Mouse (Mus musculus): ENCODE results near the gene Sulf2. TPM values are rescaled to one million over a fixed set of nuclear protein-coding genes. Genes with fewer than 3 reads are reported as not detected.

The Sulf2 gene
- total RNA-seq, 1 experiment from 2014 or later, result 3.0 TPM

DNA sequence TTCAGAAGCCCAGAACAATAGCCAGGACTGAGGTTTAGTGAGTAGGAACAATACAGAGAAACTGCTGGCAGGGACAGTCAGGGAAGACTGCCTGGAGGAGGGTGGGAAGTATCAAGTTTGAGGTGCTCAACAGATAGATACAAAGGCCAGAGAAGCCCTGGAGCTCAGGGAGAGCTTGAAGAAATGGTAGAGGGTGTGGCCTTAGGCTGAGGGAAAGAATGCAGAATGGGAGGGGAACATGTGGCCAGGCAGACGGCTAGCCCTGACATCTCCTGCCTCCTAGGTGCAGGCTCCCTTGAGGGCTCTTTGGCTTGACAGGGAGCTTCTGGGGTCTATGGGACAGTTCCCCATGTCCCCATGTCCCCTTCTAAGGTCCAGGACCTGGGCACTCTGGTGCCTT is 17.2 kb downstream of the Sulf2 start:
- no peak for ATAC-seq (replicated peaks in 1 of 2; ENCODE audit: insufficient read depth in 1 of 2, low FRiP score in 2 of 2, low TSS enrichment in 1 of 2, low read depth in 1 of 2, poor library complexity in 2 of 2, severe bottlenecking in 2 of 2)

DNA sequence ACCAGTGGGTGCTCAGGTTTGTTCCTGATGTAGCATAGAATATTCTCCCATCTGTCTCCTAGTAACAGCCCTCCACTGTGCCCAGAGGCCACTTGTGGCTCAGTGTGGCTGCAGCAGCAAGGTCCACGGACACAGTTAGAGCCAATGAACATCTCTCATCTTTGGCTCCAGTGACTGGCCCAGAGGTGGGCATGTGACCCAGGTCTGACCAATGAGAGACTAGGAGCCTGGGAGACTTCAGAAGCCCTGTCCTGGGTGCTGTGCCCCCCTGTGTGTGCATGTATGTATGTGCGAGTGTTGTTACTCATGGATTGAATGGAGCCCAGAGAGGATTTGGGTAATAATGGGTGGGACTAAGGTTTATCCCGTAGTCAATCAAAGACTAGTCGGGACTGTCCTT is 18.0 kb downstream of the Sulf2 start:
- ATAC-seq (replicated peaks in 1 of 2; ENCODE audit: insufficient read depth in 1 of 2, low FRiP score in 2 of 2, low TSS enrichment in 1 of 2, low read depth in 1 of 2, poor library complexity in 2 of 2, severe bottlenecking in 2 of 2), result no peak

DNA sequence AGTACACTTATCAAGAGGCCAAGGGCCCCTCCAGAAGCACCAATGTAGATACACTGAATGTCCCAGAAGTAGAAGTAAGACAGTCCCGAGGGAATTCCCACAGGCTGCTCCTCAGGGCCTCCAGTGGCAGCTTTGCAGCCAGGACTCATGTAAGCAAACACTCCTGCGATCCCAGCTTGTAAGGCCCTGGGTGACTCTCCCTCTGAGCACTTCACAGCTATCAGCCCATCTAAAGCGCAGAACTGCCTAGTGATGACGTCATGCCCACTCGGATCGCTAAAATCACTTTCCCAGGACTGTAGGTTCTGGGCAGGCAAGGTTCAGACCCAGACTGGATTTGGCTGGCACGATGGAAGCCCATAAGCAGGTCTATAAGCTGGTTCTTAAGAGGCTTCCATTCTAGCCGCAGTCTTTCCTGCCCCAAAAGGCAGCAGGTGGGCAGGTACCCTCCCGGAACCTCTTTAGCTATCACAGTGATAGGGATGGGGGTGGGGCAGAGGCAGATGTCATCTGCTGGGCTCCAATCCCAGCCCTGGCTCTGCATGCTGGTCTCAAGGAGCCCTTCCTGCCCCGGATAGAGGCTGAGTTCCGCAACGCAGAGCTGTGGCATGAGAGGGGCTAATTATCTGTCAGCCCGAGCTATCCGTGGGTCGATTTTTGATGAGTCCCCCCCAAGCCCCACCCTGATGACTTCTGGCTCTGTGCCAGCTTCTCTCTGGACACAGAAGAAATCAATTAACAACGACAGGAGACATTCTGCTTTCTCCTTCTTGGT is 19.6 kb downstream of the Sulf2 start:
- no peak for ATAC-seq (replicated peaks in 1 of 2; ENCODE audit: insufficient read depth in 1 of 2, low FRiP score in 2 of 2, low TSS enrichment in 1 of 2, low read depth in 1 of 2, poor library complexity in 2 of 2, severe bottlenecking in 2 of 2)

DNA sequence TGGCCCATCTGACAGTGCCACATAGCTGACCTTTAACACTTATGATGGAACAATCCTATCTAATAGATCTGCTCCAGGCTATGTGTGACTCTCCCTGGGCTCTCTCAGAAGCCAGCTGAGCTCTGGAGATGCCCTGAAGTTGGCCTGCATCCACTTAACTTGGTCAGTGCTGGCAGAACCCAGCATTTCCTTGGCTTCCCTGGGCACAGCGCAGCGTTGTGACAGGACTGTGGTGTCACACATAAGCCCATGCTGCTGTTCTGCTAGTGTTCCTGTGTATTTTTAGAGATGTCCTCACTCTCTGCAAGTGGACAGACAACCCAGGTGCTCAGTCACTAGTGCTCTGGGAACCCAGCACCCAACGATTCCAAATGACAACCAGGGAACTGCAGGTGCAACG is 26.7 kb downstream of the Sulf2 start:
- ATAC-seq (replicated peaks in 1 of 2; ENCODE audit: insufficient read depth in 1 of 2, low FRiP score in 2 of 2, low TSS enrichment in 1 of 2, low read depth in 1 of 2, poor library complexity in 2 of 2, severe bottlenecking in 2 of 2), result no peak

DNA sequence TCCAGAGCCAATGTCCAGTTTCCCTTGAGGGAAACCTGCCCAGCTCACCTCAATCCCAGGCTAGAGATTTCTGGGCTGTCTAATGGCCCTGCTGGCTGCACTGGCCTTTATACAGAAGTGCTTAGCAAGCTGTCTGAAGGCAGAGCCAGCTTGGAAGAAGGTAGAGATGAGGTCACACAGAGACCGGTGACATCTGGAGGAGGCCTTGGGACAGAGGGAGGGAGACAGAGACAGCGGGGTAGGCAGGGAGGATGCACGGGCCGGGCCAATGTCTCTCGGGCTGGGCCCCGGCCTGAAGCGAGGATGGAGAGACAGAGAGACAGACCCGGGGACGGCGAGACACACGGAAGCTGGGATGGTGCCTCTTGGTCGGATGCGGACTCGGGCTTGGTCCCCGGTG is 27.4 kb downstream of the Sulf2 start:
- ATAC-seq (replicated peaks in 1 of 2; ENCODE audit: insufficient read depth in 1 of 2, low FRiP score in 2 of 2, low TSS enrichment in 1 of 2, low read depth in 1 of 2, poor library complexity in 2 of 2, severe bottlenecking in 2 of 2), result no peak

DNA sequence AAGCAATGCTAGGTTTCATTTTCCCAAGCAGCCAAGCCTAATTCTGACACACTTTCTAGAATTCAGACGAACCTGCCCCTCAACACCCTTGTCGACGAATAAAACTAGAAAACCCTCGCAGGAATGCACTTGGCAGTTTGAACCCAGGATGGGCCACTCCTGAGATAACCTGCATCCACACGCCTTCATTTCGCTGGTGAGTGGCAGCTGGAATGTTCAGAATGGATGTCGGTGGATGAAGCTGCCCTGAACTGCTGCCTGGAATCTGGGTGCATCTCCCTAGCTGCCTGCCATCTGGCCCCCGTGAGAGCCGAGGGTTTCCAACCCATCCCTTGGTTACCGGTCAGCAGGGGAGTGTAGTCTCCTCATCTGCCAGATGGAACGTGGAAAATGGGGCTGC is 29.1 kb downstream of the Sulf2 start:
- no peak for ATAC-seq (replicated peaks in 1 of 2; ENCODE audit: insufficient read depth in 1 of 2, low FRiP score in 2 of 2, low TSS enrichment in 1 of 2, low read depth in 1 of 2, poor library complexity in 2 of 2, severe bottlenecking in 2 of 2)

DNA sequence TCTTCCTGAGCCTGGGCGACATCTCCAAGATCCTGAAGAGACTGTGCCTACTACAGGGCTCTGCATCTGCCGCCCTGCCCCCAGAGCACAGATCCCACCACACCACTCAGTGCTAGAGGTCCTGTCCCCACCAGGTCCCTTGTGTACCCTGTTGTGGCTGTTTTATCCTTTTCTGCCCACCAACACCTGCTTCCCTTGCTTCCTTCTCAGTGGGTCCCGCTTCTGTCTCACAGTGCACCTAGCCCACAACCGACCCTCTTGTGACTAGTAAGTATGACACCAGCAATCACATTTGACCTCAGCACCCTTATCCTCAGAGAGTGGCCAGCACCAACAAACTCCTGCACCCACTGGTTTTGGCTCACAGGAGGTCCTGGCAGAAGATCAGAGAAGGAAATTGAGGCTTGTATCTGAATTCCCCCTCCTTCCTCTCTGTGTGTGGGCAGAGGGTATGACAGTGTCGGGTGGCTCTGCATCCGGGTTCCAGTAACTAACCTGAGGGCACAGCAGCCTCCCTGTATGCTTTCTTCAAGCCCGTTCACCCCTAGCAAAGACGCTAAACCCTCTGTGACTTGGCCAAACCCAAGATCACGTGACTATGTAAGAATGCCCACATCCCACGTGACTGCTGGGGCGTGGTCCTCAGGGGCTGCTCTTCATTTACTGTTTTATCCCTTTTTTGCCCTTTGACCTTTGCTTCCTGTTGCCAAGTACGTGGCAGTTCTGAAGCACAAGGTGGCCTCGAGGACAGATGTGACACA is 29.8 kb downstream of the Sulf2 start:
- peak; percentile 84 to 87 for ATAC-seq (replicated peaks in 1 of 2; ENCODE audit: insufficient read depth in 1 of 2, low FRiP score in 2 of 2, low TSS enrichment in 1 of 2, low read depth in 1 of 2, poor library complexity in 2 of 2, severe bottlenecking in 2 of 2)

DNA sequence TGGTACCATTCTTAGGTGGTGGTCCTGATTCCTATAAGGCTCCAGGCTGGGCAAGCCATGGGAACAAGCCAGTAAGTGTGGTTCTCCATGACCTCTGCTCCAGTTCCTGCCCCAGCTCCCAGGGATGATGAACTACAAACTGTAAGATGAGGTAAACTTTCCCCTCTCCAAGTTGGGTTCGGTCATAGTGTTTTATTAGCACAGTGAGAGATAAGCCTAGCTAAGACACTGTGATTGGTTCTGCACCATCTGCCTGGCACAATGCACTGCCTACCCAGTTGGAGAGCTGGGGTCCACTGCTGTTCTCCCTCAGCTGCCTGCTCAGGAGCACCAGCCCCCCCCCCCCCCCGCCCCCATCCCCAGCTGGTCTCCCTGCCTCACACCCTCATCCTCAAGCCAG is 30.4 kb downstream of the Sulf2 start:
- no peak for ATAC-seq (replicated peaks in 1 of 2; ENCODE audit: insufficient read depth in 1 of 2, low FRiP score in 2 of 2, low TSS enrichment in 1 of 2, low read depth in 1 of 2, poor library complexity in 2 of 2, severe bottlenecking in 2 of 2)

DNA sequence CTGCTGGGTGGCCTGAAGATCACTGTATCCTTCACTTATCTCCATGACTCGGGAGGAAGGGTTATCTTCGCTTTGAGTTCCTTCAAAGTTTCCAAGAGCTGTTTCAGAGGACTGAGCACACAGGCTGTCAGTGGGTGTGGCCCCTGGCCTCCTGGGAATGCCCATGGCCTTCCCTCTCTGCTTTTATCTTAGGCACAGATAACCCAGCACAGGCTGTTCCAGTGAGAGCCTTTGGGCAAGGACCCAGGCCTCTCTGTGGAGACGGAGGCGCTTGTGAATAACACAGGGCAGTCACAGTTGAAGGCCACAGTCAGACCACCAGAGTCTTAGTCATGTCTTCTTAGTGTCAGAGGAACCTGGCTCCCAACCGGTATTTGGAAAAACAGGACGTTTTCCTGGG is 32.7 kb downstream of the Sulf2 start:
- no peak for ATAC-seq (replicated peaks in 1 of 2; ENCODE audit: insufficient read depth in 1 of 2, low FRiP score in 2 of 2, low TSS enrichment in 1 of 2, low read depth in 1 of 2, poor library complexity in 2 of 2, severe bottlenecking in 2 of 2)

DNA sequence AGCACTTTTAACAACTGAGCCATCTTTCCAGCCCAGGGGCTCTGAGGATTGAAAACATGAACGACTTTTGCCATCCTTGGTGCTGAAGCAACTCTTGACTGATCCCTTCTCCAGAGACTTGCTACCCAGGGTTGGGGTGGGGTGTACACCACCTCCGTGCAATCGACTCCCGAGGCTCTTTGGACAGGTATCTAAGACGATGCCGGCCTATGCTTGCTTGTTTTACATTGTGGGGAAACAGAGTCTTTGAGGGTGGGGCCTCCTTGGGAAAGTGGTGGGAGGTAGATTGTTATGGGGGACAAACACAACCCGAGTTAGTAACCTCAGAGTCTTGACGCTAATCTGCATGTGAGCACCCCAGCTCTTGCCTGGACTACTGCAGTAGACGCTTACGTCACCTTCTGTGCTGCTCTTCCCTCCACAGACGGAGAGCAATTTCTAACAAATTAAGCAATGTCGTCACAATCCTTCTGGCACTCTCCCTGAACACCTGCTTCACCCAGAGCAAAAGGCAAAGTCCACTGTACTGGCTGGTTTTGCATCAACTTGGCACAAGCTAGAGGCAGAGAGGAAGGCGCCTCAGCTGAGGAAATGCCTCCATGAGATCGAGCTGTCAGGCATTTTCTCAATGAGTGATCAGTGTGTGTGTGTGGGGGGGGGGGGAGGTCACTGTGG is 33.6 kb downstream of the Sulf2 start:
- no peak for ATAC-seq (replicated peaks in 1 of 2; ENCODE audit: insufficient read depth in 1 of 2, low FRiP score in 2 of 2, low TSS enrichment in 1 of 2, low read depth in 1 of 2, poor library complexity in 2 of 2, severe bottlenecking in 2 of 2)

DNA sequence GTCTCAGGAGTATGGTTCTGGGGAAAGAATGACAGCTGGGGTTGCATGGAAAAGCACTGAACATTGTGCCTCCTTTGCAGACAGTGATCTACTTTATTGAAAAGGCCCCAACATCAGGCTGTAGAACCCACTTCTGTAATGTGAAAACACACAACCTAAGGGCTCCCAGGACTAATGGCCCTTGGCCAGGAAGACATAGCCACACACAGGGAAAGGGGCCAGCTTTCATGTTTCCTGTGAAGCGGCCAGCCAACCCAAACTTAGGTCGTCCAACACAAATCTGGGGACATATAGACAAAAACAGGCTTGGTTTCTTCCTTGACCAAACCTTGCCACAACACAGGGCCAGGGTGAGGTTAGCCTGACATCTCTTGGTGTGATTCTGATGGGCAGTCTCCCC is 35.5 kb downstream of the Sulf2 start:
- ATAC-seq (replicated peaks in 1 of 2; ENCODE audit: insufficient read depth in 1 of 2, low FRiP score in 2 of 2, low TSS enrichment in 1 of 2, low read depth in 1 of 2, poor library complexity in 2 of 2, severe bottlenecking in 2 of 2), result no peak

DNA sequence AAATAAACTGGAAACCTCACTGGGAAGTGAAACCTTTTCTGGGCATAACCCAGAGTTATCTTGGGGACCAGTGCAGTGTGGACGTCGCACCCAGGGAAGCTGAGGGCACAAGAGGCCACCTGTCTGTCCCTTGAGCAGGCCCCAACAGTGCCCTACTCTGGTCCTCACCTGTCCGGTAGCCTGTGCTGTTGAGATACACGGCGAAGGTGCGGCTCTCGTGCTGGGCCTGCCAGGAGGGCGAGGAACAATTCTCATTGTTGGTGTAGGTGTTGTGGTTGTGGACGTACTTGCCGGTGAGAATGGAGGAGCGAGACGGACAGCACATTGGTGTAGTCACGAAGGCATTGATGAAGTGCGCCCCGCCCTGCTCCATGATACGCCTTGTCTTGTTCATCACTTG is 38.8 kb downstream of the Sulf2 start:
- ATAC-seq (replicated peaks in 1 of 2; ENCODE audit: insufficient read depth in 1 of 2, low FRiP score in 2 of 2, low TSS enrichment in 1 of 2, low read depth in 1 of 2, poor library complexity in 2 of 2, severe bottlenecking in 2 of 2), result no peak

DNA sequence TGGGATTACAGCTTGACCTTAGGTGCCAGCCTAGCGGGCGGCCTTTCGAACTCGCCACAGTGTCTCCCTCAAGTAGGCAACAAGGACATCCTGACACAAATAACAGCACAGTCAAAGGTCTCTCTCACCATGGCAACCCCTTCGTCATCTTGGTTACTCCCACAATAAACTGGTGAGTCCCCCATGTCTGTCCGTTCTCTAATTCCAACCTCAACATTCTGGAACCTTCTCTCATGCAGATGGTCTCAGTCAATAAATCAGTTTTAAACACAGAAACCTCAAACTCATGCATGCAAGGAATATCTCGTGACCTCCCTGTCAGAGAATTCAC is 39.2 kb downstream of the Sulf2 start:
- ATAC-seq (replicated peaks in 1 of 2; ENCODE audit: insufficient read depth in 1 of 2, low FRiP score in 2 of 2, low TSS enrichment in 1 of 2, low read depth in 1 of 2, poor library complexity in 2 of 2, severe bottlenecking in 2 of 2), result no peak

DNA sequence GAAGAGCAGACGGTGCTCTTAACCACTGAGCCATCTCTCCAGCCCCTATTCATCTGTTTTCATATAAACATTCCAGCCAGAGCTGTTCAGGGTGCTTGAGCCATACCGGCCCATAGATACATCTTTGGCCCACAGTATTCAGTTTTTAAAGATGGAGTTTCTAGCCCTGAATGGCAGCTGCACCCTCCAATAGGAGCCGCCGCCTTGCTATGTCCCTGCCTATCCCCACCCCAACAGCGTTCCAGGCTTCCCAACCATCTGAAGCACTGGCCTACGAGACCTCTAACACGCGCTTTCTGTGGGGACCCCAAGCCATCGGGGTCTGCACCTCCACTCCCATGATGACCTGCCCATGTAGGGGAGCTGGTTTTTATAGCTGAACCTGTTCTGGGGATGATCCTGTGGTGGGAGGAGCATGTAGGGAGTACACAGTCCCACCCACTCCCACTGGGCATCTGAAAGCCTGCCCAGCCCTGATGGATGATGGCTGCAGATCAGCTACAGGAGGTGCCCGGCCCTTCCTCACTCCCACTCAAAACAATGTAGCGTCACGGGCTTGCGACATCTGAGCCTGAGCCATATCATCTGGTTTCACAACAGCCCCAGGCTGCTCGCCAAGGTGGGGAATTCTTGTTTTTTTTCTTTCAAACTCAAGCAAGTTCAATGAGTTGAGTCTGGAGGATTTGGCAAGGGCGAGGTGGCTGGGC is 39.7 kb downstream of the Sulf2 start:
- ATAC-seq (replicated peaks in 1 of 2; ENCODE audit: insufficient read depth in 1 of 2, low FRiP score in 2 of 2, low TSS enrichment in 1 of 2, low read depth in 1 of 2, poor library complexity in 2 of 2, severe bottlenecking in 2 of 2), result no peak; a peak in 1 of 4 replicates

DNA sequence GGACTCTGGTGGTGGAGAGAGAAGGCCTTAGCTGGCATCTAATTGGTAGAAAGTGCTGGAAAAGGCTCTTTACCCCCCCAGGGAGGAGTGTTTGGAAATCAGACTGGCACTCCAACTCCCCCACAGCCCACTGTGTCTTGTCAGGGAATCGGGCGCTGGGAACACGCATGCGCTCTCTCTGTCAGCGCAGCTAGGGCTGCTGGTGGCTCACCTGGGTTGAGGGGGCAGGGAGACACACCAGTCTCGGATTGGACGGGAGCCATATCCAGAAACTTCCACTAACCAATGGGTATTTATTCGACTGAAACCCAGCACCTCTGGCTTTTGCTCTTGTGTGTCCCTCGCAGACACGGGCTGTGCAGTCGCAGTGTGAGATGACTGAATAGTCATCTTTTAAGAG is 42.5 kb downstream of the Sulf2 start:
- no peak for ATAC-seq (replicated peaks in 1 of 2; ENCODE audit: insufficient read depth in 1 of 2, low FRiP score in 2 of 2, low TSS enrichment in 1 of 2, low read depth in 1 of 2, poor library complexity in 2 of 2, severe bottlenecking in 2 of 2)

DNA sequence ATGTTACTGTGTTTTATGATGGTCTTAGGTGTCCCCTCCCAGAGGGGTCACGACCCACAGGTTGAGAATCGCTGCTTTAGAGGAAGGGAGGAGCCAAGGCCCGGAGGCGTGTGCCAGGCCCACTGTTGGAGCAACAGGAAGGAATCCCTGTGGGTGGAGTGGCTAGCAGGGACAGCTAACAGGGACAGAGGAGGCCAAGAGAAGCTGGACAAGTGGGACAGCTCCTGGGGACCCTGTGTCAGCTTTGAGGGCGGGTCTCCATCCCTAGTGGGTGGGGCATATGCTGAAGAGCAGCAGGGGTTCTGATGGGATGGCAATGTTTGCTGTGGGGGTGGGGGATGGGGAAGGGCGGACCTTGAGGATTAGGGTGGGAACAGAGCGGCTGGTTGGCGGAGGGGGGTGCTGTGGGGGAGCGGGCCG is 43.6 kb downstream of the Sulf2 start:
- no peak for ATAC-seq (replicated peaks in 1 of 2; ENCODE audit: insufficient read depth in 1 of 2, low FRiP score in 2 of 2, low TSS enrichment in 1 of 2, low read depth in 1 of 2, poor library complexity in 2 of 2, severe bottlenecking in 2 of 2)

DNA sequence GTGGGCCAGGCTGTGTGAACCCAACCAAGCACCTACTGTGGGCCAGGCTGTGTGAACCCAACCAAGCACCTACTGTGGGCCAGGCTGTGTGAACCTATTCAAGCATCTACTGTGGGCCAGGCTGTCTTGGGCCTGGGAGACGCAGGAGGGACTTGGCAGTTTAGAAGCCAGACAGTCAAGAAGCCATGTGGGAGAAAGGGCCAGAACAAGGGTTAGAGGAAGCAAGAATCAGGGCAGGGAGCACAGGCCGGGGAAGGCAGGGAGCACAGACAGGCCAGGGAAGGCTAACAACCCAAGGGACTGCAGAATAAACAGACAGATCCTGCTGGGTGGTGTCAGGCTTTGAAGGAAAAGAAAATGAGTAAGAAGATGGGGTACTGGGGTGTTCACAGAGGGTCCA is 44.2 kb downstream of the Sulf2 start:
- no peak for ATAC-seq (replicated peaks in 1 of 2; ENCODE audit: insufficient read depth in 1 of 2, low FRiP score in 2 of 2, low TSS enrichment in 1 of 2, low read depth in 1 of 2, poor library complexity in 2 of 2, severe bottlenecking in 2 of 2)

DNA sequence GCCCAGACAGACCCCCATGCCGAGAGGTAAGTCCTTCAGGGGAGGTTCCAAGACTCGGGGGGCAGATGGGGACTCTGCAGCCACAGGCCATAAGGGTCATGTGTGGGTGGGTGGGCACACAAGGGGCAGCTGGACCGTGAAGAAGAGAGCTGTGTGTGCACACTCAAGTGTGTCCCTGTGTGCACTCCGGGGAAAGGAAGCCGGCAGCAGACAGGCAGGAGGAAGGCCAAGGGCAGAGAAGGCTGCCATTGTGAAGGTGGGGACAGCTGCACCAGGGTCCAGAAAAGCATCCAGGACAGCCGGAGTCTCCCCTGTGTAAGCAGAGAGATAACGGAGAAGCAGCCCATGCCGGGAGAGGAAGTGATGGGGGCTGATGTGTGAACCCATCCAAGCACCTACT is 44.7 kb downstream of the Sulf2 start:
- ATAC-seq (replicated peaks in 1 of 2; ENCODE audit: insufficient read depth in 1 of 2, low FRiP score in 2 of 2, low TSS enrichment in 1 of 2, low read depth in 1 of 2, poor library complexity in 2 of 2, severe bottlenecking in 2 of 2), result no peak

Measured in hematopoietic stem cell, adult 5-6 weeks (primary cell).